Mouse (Mus musculus): Measurements from ENCODE around the gene Ifitm2. TPM values are rescaled to one million over a fixed set of nuclear protein-coding genes. Genes with fewer than 3 reads are reported as not detected.

Ifitm2 gene
- total and polyA plus RNA-seq, 3 experiments: 136 to 381 (median 213) TPM

- no peaks in the 10 kb centered on the region for H3K27me3 ChIP-seq (replicated peaks)
- H3K36me3 ChIP-seq (replicated peaks in 1 of 2; ENCODE audit: control insufficient read depth in 1 of 2, insufficient read depth in 1 of 2, low read length in 1 of 2): no peaks in the 10 kb centered on the region
- no peaks in the 10 kb centered on the region for H3K9me3 ChIP-seq (replicated peaks; ENCODE audit: low read length)
- in situ Hi-C loops (cut with MboI; ENCODE audit: low pct_ligation_motif_present, low pct_unique_long_range_greater_than_20kb, low sequenced_read_pairs): no loop called here
- dilution Hi-C loops (cut with MboI; ENCODE audit: extremely low pct_ligation_motif_present, extremely low pct_unique_long_range_greater_than_20kb, low sequenced_read_pairs): no loop called here
- H3K79me2 ChIP-seq (replicated peaks; ENCODE audit: control insufficient read depth, extremely low read depth, insufficient read depth, poor library complexity, severe bottlenecking): no peaks in the 10 kb centered on the region
- no peak overlapping the region for H3K27ac ChIP-seq (ENCODE audit: insufficient read depth, low read depth)
- H3K4me3 ChIP-seq (replicated peaks in 1 of 3; ENCODE audit: low read depth in 2 of 3, low read length in 2 of 3, poor library complexity in 1 of 3): no peak overlapping the region
- no peak for DNase-seq (ENCODE audit: extremely low read depth)
- H3K4me1 ChIP-seq (ENCODE audit: control insufficient read depth in 1 of 2, insufficient read depth in 2 of 2): peaks cover 22 to 46% of the 10 kb centered on the region in 2 experiments
- H3K4me2 ChIP-seq (ENCODE audit: insufficient read depth, low read depth, poor library complexity, severe bottlenecking): no peak overlapping the region
- H3K9ac ChIP-seq (ENCODE audit: insufficient read depth, low read depth): no peak overlapping the region
- TF ChIP-seq USF1 (IDR thresholded peaks at IDR 0.05; ENCODE audit: low read depth, low read length) (no peak), NELFE (IDR thresholded peaks at IDR 0.05; ENCODE audit: low read depth, low read length) (no peak), MAX (IDR thresholded peaks at IDR 0.05; ENCODE audit: low read length) (0 out of 2 replicates have a peak, but pooled peaks have one; percentile 15)
Observed at GRCm38 (mm10) chr7:140938896-140939295, 16.9 kb downstream of the Ifitm2 start.

GRCm38 (mm10) chr7:140938436-140938835 lies 17.4 kb downstream of the Ifitm2 start:
- H3K27ac ChIP-seq (ENCODE audit: insufficient read depth, low read depth): no peak overlapping the region
- H3K27me3 ChIP-seq (replicated peaks): no peaks in the 10 kb centered on the region
- H3K4me2 ChIP-seq (ENCODE audit: insufficient read depth, low read depth, poor library complexity, severe bottlenecking): no peak overlapping the region
- TF ChIP-seq MEF2A (IDR thresholded peaks at IDR 0.05; ENCODE audit: borderline replicate concordance, low read depth, low read length): no peak
- TF ChIP-seq MAFK (IDR thresholded peaks at IDR 0.05; ENCODE audit: insufficient replicate concordance, low read length): no peak
- TF ChIP-seq RAD21 (IDR thresholded peaks at IDR 0.05; ENCODE audit: low read depth, low read length): peak; percentile 40
- no peak for TF ChIP-seq NRF1 (IDR thresholded peaks at IDR 0.05; ENCODE audit: low read depth, low read length)
- TF ChIP-seq SMC3 (IDR thresholded peaks at IDR 0.05; ENCODE audit: low read depth, low read length): peak; percentile 36; the same call in 1 of the 2 replicates
- TF ChIP-seq CTCF (conservative IDR thresholded peaks at IDR 0.05 in 1 of 2, IDR thresholded peaks at IDR 0.05 in 1 of 2; ENCODE audit: low read depth in 2 of 2, low read length in 2 of 2): peak; percentile 20 to 59; a peak in 2 of 4 replicates
- dilution Hi-C loops (cut with MboI; ENCODE audit: extremely low pct_ligation_motif_present, extremely low pct_unique_long_range_greater_than_20kb, low sequenced_read_pairs): no loop called here
- no peaks in the 10 kb centered on the region for H3K9me3 ChIP-seq (replicated peaks; ENCODE audit: low read length)
- H3K4me3 ChIP-seq (replicated peaks in 1 of 3; ENCODE audit: low read depth in 2 of 3, low read length in 2 of 3, poor library complexity in 1 of 3): no peak overlapping the region
- H3K79me2 ChIP-seq (replicated peaks; ENCODE audit: control insufficient read depth, extremely low read depth, insufficient read depth, poor library complexity, severe bottlenecking): no peaks in the 10 kb centered on the region
- in situ Hi-C loops (cut with MboI; ENCODE audit: low pct_ligation_motif_present, low pct_unique_long_range_greater_than_20kb, low sequenced_read_pairs): no loop called here
- peak; percentile 44 for DNase-seq (ENCODE audit: extremely low read depth)
- no peak overlapping the region for H3K9ac ChIP-seq (ENCODE audit: insufficient read depth, low read depth)
- no peaks in the 10 kb centered on the region for H3K36me3 ChIP-seq (replicated peaks in 1 of 2; ENCODE audit: control insufficient read depth in 1 of 2, insufficient read depth in 1 of 2, low read length in 1 of 2)
- peaks cover 22 to 42% of the 10 kb centered on the region in 2 experiments for H3K4me1 ChIP-seq (ENCODE audit: control insufficient read depth in 1 of 2, insufficient read depth in 2 of 2)

GRCm38 (mm10) chr7:140927181-140927580 lies 28.6 kb downstream of the Ifitm2 start:
- H3K9ac ChIP-seq (ENCODE audit: insufficient read depth, low read depth): no peak overlapping the region
- no peaks in the 10 kb centered on the region for H3K79me2 ChIP-seq (replicated peaks; ENCODE audit: control insufficient read depth, extremely low read depth, insufficient read depth, poor library complexity, severe bottlenecking)
- dilution Hi-C loops (cut with MboI; ENCODE audit: extremely low pct_ligation_motif_present, extremely low pct_unique_long_range_greater_than_20kb, low sequenced_read_pairs) (no loop called here), in situ Hi-C loops (cut with MboI; ENCODE audit: low pct_ligation_motif_present, low pct_unique_long_range_greater_than_20kb, low sequenced_read_pairs) (no loop called here)
- H3K4me2 ChIP-seq (ENCODE audit: insufficient read depth, low read depth, poor library complexity, severe bottlenecking): no peak overlapping the region
- peaks cover 13% of the 10 kb centered on the region for H3K27me3 ChIP-seq (replicated peaks)
- H3K4me3 ChIP-seq (replicated peaks in 1 of 3; ENCODE audit: low read depth in 2 of 3, low read length in 2 of 3, poor library complexity in 1 of 3): no peak overlapping the region
- H3K27ac ChIP-seq (ENCODE audit: insufficient read depth, low read depth): no peak overlapping the region
- TF ChIP-seq CHD2 (IDR thresholded peaks at IDR 0.05; ENCODE audit: low read length) (no peak), MAZ (IDR thresholded peaks at IDR 0.05; ENCODE audit: low read depth, low read length) (no peak), SIN3A (IDR thresholded peaks at IDR 0.05; ENCODE audit: low read length) (no peak), USF1 (IDR thresholded peaks at IDR 0.05; ENCODE audit: low read depth, low read length) (no peak), HCFC1 (IDR thresholded peaks at IDR 0.05; ENCODE audit: low read depth, low read length) (no peak), NRF1 (IDR thresholded peaks at IDR 0.05; ENCODE audit: low read depth, low read length) (no peak), USF2 (conservative IDR thresholded peaks at IDR 0.05; ENCODE audit: low read depth, low read length) (no peak), TCF12 (IDR thresholded peaks at IDR 0.05; ENCODE audit: low read depth, low read length) (no peak), RCOR1 (conservative IDR thresholded peaks at IDR 0.05; ENCODE audit: low read depth, low read length) (no peak), IRF4 (IDR thresholded peaks at IDR 0.05; ENCODE audit: low read depth, low read length) (no peak)
- DNase-seq (ENCODE audit: extremely low read depth): no peak
- H3K9me3 ChIP-seq (replicated peaks; ENCODE audit: low read length): peaks cover 5% of the 10 kb centered on the region
- H3K4me1 ChIP-seq (ENCODE audit: control insufficient read depth in 1 of 2, insufficient read depth in 2 of 2): peaks cover 5 to 15% of the 10 kb centered on the region in 2 experiments; a peak in 3 of 4 replicates
- H3K36me3 ChIP-seq (replicated peaks in 1 of 2; ENCODE audit: control insufficient read depth in 1 of 2, insufficient read depth in 1 of 2, low read length in 1 of 2): no peaks in the 10 kb centered on the region
